Mouse (Mus musculus) cerebellum, postnatal 25 days (tissue): ENCODE data around the gene Ptov1.
"Not testable (repeated sequence)": the region's sequence is repeated elsewhere in the genome, so short reads cannot be mapped to it uniquely, and the experiment has no call there.

ENCODE experiments used
- DNase-seq, 2 experiments: peaks; one replicate each; pipeline ENCODE4 v3.0.0; 2021; ENCODE audit warnings: mixed read lengths in 2 of 2

Ptov1 gene

GRCm38 (mm10) chr7:44888256-44889105 is 18.9 kb upstream of the Ptov1 start:
- peak in 1 of 2 experiments; percentile 47 for DNase-seq

- DNase-seq = no peak
Measured at GRCm38 (mm10) chr7:44886964-44887363, 17.4 kb upstream of the Ptov1 start.

- peak; percentile 61 to 64 for DNase-seq
Measured at GRCm38 (mm10) chr7:44884637-44885036, 15.0 kb upstream of the Ptov1 start.

- DNase-seq = no peak
Measured at GRCm38 (mm10) chr7:44883036-44883435, 13.4 kb upstream of the Ptov1 start.

GRCm38 (mm10) chr7:44877833-44878232 is 8.2 kb upstream of the Ptov1 start:
- no peak for DNase-seq

- not testable (repeated sequence) for DNase-seq
Measured at GRCm38 (mm10) chr7:44871774-44872173, 2.2 kb upstream of the Ptov1 start.

GRCm38 (mm10) chr7:44871181-44871580 is 1.6 kb upstream of the Ptov1 start:
- no peak for DNase-seq

- DNase-seq = no peak
Measured at GRCm38 (mm10) chr7:44870614-44871013, 1.0 kb upstream of the Ptov1 start.

GRCm38 (mm10) chr7:44868919-44869696 is 480 bp downstream of the Ptov1 start:
- peak; percentile 72 to 79 for DNase-seq

- DNase-seq = no peak
Measured at GRCm38 (mm10) chr7:44868465-44868864, 1.1 kb downstream of the Ptov1 start.

GRCm38 (mm10) chr7:44867802-44868201 is 1.8 kb downstream of the Ptov1 start:
- no peak for DNase-seq

- no peak for DNase-seq
Measured at GRCm38 (mm10) chr7:44867010-44867702, 2.4 kb downstream of the Ptov1 start.

GRCm38 (mm10) chr7:44866276-44867009 is 3.1 kb downstream of the Ptov1 start:
- peak in 1 of 2 experiments; percentile 60 for DNase-seq

GRCm38 (mm10) chr7:44864595-44865542 is 4.7 kb downstream of the Ptov1 start:
- peak; percentile 40 to 55 for DNase-seq

- DNase-seq = no peak
Measured at GRCm38 (mm10) chr7:44863982-44864494, 5.5 kb downstream of the Ptov1 start.

GRCm38 (mm10) chr7:44863210-44863609 is 6.4 kb downstream of the Ptov1 start:
- no peak for DNase-seq

- DNase-seq = no peak
Measured at GRCm38 (mm10) chr7:44862434-44862833, 7.2 kb downstream of the Ptov1 start.

- DNase-seq = no peak
Measured at GRCm38 (mm10) chr7:44861429-44861816, 8.2 kb downstream of the Ptov1 start.

GRCm38 (mm10) chr7:44860576-44861428 is 8.8 kb downstream of the Ptov1 start:
- peak; percentile 78 to 85 for DNase-seq

GRCm38 (mm10) chr7:44859896-44860295 is 9.7 kb downstream of the Ptov1 start:
- peak in 1 of 2 experiments; percentile 54 for DNase-seq
